Mouse (Mus musculus): ENCODE results near the gene Tnxb. TPM values are rescaled to one million over a fixed set of nuclear protein-coding genes. Genes with fewer than 3 reads are reported as not detected.

Gene Tnxb
- polyA plus RNA-seq, 1 experiment from 2014 or later, result 0.36 TPM

DNA sequence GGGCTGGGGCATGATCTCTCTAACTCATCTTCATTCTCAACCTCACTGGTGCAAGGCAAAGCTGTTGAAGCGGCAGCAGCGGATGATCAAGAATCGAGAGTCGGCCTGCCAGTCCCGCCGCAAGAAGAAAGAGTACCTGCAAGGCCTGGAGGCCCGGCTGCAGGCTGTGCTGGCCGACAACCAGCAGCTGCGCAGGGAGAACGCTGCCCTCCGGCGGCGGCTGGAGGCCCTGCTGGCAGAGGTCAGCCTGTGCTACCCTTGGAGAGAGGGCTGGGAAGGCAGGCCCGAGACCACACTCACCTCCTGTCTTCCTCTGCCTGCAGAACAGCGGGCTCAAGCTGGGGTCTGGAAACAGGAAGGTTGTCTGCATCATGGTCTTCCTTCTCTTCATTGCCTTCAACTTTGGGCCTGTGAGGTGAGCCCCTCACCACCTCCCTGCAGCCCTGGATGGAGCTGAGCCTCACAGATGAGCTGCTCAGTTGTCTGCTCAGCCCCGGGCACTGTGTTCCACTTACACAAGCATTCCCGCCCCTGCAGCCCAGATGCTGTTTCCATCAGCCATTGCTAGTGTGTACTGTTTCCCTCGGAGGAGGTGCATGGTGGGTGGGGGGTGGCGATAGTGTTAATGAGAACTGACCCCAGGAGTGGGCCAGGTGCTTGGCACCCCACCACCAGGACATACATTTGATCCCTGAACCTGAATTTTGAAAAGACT, 18.7 kb upstream of the Tnxb start:
- H3K36me3 ChIP-seq (replicated peaks; ENCODE audit: insufficient read depth, low read length), result peaks cover 24% of the 10 kb centered on the region

DNA sequence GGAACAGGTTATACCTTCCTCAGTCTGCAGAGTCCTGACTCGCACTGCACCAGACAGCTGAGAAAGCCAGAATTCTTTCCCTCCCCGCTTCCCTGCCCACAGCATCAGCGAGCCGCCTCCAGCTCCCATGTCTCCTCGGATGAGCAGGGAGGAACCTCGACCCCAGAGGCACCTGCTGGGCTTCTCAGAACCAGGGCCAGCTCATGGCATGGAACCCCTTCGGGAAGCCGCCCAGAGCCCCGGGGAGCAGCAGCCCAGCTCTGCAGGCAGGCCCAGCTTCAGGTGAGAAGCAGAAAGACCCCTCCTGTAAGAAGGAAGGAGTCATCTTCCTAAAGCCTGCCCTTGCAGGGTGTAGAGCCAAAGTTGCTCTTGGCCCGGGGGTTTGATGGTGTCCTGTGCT, 17.8 kb upstream of the Tnxb start:
- TF ChIP-seq CTCF (IDR thresholded peaks at IDR 0.05; ENCODE audit: low read depth), result no peak
- no peak for TF ChIP-seq EP300 (IDR thresholded peaks at IDR 0.05; ENCODE audit: low read depth)

More for the DNA sequence above, 18.7 kb upstream of the Tnxb start:
- Histone ChIP-seq H3K27me3 (ENCODE audit: insufficient read depth, low read length) (no peaks in the 10 kb centered on the region), H3K4me1 (ENCODE audit: insufficient read depth) (peaks cover 19% of the 10 kb centered on the region), H3K27ac (ENCODE audit: low read depth) (no peak overlapping the region), H3K4me3 (ENCODE audit: low read depth, low read length) (no peak overlapping the region), H3K4me2 (ENCODE audit: low read depth, low read length) (no peak overlapping the region), H3K9ac (replicated peaks) (no peak overlapping the region), H3K9me3 (ENCODE audit: low read length) (no peaks in the 10 kb centered on the region)
- ATAC-seq (no peak), DNase-seq (peak; percentile 59)
- WGBS (ENCODE audit: insufficient replicate concordance), result 55% methylated on average over 19 of the region's 19 CpGs
- no peak for TF ChIP-seq EP300 (IDR thresholded peaks at IDR 0.05; ENCODE audit: low read depth)
- peak; percentile 75 for TF ChIP-seq CTCF (IDR thresholded peaks at IDR 0.05; ENCODE audit: low read depth)

DNA sequence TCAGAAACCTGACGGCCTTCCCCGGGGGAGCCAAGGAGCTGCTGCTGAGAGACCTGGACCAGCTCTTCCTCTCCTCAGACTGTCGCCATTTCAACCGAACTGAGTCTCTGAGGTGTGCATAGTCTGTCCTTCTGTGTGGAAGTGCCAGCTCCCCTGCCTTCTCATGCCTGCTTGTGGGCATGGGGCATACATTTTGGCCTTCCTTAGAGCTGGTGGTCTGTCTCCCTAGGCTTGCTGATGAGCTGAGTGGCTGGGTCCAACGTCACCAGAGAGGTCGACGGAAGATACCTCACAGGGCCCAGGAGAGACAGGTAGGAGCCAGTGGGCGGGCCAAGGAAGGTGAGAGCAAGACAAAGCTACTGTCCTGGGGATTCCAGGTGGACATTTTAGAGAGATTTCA, 17.4 kb upstream of the Tnxb start:
- H3K4me3 ChIP-seq (ENCODE audit: low read depth, low read length), result no peak overlapping the region
- no peak overlapping the region for H3K4me2 ChIP-seq (ENCODE audit: low read depth, low read length)
- ATAC-seq (no peak), DNase-seq (no peak)
- no peak overlapping the region for H3K27ac ChIP-seq (ENCODE audit: low read depth)
- peaks cover 12% of the 10 kb centered on the region for H3K4me1 ChIP-seq (ENCODE audit: insufficient read depth)
- H3K9ac ChIP-seq (replicated peaks), result no peak overlapping the region
- no peaks in the 10 kb centered on the region for H3K9me3 ChIP-seq (ENCODE audit: low read length)
- 87% methylated on average over 8 of the region's 8 CpGs for WGBS (ENCODE audit: insufficient replicate concordance)
- H3K27me3 ChIP-seq (ENCODE audit: insufficient read depth, low read length), result peaks cover 3% of the 10 kb centered on the region; the same call in 1 of the 2 replicates
- TF ChIP-seq CTCF (IDR thresholded peaks at IDR 0.05; ENCODE audit: low read depth), result no peak
- no peak for TF ChIP-seq EP300 (IDR thresholded peaks at IDR 0.05; ENCODE audit: low read depth)
- H3K36me3 ChIP-seq (replicated peaks; ENCODE audit: insufficient read depth, low read length), result peaks cover 24% of the 10 kb centered on the region

More for the DNA sequence above, 17.8 kb upstream of the Tnxb start:
- Histone ChIP-seq H3K27me3 (ENCODE audit: insufficient read depth, low read length) (peaks cover 3% of the 10 kb centered on the region; the same call in 1 of the 2 replicates), H3K4me3 (ENCODE audit: low read depth, low read length) (no peak overlapping the region), H3K27ac (ENCODE audit: low read depth) (no peak overlapping the region), H3K9me3 (ENCODE audit: low read length) (no peaks in the 10 kb centered on the region), H3K4me2 (ENCODE audit: low read depth, low read length) (no peak overlapping the region), H3K4me1 (ENCODE audit: insufficient read depth) (peaks cover 16% of the 10 kb centered on the region), H3K9ac (replicated peaks) (no peak overlapping the region), H3K36me3 (replicated peaks; ENCODE audit: insufficient read depth, low read length) (peaks cover 24% of the 10 kb centered on the region)
- WGBS (ENCODE audit: insufficient replicate concordance), result 87% methylated on average over 10 of the region's 10 CpGs
- no peak for ATAC-seq
- no peak for DNase-seq

DNA sequence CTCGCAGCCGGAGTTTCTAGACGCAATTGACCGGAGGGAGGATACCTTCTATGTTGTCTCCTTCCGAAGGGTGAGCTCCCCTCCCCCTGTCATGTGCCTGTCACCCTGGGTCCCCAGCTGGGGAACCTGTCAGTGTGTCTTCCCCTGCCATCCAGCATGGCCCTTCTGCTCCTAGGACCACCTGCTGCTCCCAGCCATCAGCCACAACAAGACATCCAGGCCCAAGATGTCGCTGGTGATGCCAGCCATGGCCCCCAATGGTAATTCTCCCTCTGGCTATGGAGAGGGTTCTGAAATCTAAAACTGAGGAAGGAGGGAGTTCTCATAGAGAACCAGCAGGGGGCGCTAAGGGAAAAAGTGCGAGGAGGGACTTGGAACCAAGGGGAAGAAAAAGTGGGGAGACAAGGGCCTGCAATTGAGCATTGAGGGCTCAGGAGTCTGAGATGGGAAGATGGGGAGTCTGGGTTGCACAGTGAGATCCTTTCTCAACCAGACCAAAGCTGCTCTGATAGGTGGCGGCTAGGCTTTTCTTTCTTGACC, 16.5 kb upstream of the Tnxb start:
- peaks cover 24% of the 10 kb centered on the region for H3K36me3 ChIP-seq (replicated peaks; ENCODE audit: insufficient read depth, low read length)
- ATAC-seq, result no peak

DNA sequence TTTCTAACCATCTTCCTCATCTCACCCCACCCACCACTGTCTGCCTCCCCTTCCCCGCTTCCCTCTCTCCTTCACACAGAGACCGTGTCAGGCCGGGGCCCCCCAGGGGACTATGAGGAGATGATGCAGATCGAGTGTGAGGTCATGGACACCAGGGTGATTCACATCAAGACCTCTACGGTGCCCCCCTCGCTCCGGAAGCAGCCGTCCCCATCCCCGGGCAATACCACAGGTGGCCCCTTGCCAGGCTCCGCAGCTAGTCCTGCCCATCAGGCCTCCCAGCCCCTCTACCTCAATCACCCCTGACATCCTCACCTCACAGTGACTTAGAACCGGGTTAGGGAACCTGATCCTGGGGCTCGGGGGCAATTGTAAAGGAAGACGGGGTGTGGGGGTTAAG, 15.9 kb upstream of the Tnxb start:
- no peak for TF ChIP-seq EP300 (IDR thresholded peaks at IDR 0.05; ENCODE audit: low read depth)
- no peak for TF ChIP-seq CTCF (IDR thresholded peaks at IDR 0.05; ENCODE audit: low read depth)
- peaks cover 3% of the 10 kb centered on the region; the same call in 1 of the 2 replicates for H3K27me3 ChIP-seq (ENCODE audit: insufficient read depth, low read length)
- no peak overlapping the region for H3K4me2 ChIP-seq (ENCODE audit: low read depth, low read length)
- peaks cover 24% of the 10 kb centered on the region for H3K36me3 ChIP-seq (replicated peaks; ENCODE audit: insufficient read depth, low read length)
- H3K9ac ChIP-seq (replicated peaks), result no peak overlapping the region
- no peaks in the 10 kb centered on the region for H3K9me3 ChIP-seq (ENCODE audit: low read length)
- ATAC-seq, result no peak
- no peak overlapping the region for H3K27ac ChIP-seq (ENCODE audit: low read depth)
- no peak overlapping the region for H3K4me3 ChIP-seq (ENCODE audit: low read depth, low read length)
- peaks cover 6% of the 10 kb centered on the region for H3K4me1 ChIP-seq (ENCODE audit: insufficient read depth)
- no peak for DNase-seq
- 89% methylated on average over 13 of the region's 13 CpGs for whole genome bisulfite sequencing (ENCODE audit: insufficient replicate concordance)

More for the DNA sequence above, 16.5 kb upstream of the Tnxb start:
- Histone ChIP-seq H3K9me3 (ENCODE audit: low read length) (no peaks in the 10 kb centered on the region), H3K9ac (replicated peaks) (no peak overlapping the region), H3K4me1 (ENCODE audit: insufficient read depth) (peaks cover 6% of the 10 kb centered on the region), H3K27me3 (ENCODE audit: insufficient read depth, low read length) (peaks cover 3% of the 10 kb centered on the region; the same call in 1 of the 2 replicates), H3K27ac (ENCODE audit: low read depth) (no peak overlapping the region), H3K4me3 (ENCODE audit: low read depth, low read length) (no peak overlapping the region), H3K4me2 (ENCODE audit: low read depth, low read length) (no peak overlapping the region)
- DNase-seq, result peak; percentile 64
- WGBS (ENCODE audit: insufficient replicate concordance), result 62% methylated on average over 9 of the region's 9 CpGs
- TF ChIP-seq EP300 (IDR thresholded peaks at IDR 0.05; ENCODE audit: low read depth), result no peak
- TF ChIP-seq CTCF (IDR thresholded peaks at IDR 0.05; ENCODE audit: low read depth), result peak; percentile 86

DNA sequence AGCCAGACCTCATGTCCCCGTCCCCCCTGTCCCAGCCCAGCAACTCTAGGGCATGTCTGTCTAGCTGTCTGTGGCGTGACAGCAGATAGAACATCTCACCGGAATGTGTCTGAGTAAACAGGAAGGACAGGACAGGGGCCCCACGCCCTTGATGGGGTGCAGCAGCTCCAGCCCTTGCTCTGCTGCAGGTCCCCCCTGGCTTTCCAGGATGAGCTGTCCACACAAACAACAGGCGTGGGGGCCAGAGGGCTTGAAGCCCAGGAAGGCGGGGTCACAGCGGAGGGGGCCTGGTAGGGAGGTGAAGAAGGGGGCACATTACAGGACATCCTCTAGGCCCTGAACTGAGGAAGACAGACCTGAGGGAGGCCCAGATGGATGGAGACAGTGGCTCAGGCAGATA, 15.2 kb upstream of the Tnxb start:
- Histone ChIP-seq H3K36me3 (replicated peaks; ENCODE audit: insufficient read depth, low read length) (peaks cover 23% of the 10 kb centered on the region), H3K27me3 (ENCODE audit: insufficient read depth, low read length) (peaks cover 10% of the 10 kb centered on the region; the same call in 1 of the 2 replicates), H3K27ac (ENCODE audit: low read depth) (no peak overlapping the region), H3K4me3 (ENCODE audit: low read depth, low read length) (no peak overlapping the region), H3K4me1 (ENCODE audit: insufficient read depth) (peaks cover 6% of the 10 kb centered on the region), H3K4me2 (ENCODE audit: low read depth, low read length) (no peak overlapping the region), H3K9ac (replicated peaks) (0 out of 2 replicates have a peak overlapping the region, but pooled peaks have one; percentile 22), H3K9me3 (ENCODE audit: low read length) (no peaks in the 10 kb centered on the region)
- no peak for TF ChIP-seq CTCF (IDR thresholded peaks at IDR 0.05; ENCODE audit: low read depth)
- no peak for TF ChIP-seq EP300 (IDR thresholded peaks at IDR 0.05; ENCODE audit: low read depth)
- ATAC-seq (peak; percentile 22; the same call in 1 of the 2 replicates), DNase-seq (peak; percentile 34)
- WGBS (ENCODE audit: insufficient replicate concordance), result 45% methylated on average over 7 of the region's 7 CpGs

All from liver, postnatal 0 days (tissue).